Mouse (Mus musculus) myocyte (in vitro differentiated cells): ENCODE results near the gene Setd1a.

Source experiments
- MAX ChIP-seq: IDR thresholded peaks from one replicate; pipeline ENCODE4 v1.6.1; 2011; ENCODE audit warnings: low read depth, mild to moderate bottlenecking, control low read depth
- MYOG ChIP-seq, 3 experiments: IDR thresholded peaks; one replicate each; pipeline ENCODE4 v1.6.1; 2011; ENCODE audit warnings: control low read depth in 2 of 3, low read depth in 2 of 3, mild to moderate bottlenecking in 2 of 3; ENCODE audit not compliant: insufficient read length in 2 of 3, control insufficient read depth in 1 of 3, insufficient read depth in 1 of 3
- POLR2A ChIP-seq: IDR thresholded peaks from one replicate; pipeline ENCODE4 v1.6.1; 2011; ENCODE audit warnings: low read depth, mild to moderate bottlenecking, control low read depth, moderate library complexity; ENCODE audit not compliant: insufficient read length
- POLR2AphosphoS2 ChIP-seq: IDR thresholded peaks from one replicate; pipeline ENCODE4 v1.6.1; 2011; ENCODE audit warnings: low read depth, control low read depth; ENCODE audit not compliant: insufficient read length
- REST ChIP-seq: IDR thresholded peaks from one replicate; pipeline ENCODE4 v1.6.1; 2011; ENCODE audit warnings: mild to moderate bottlenecking, control low read depth, moderate library complexity; ENCODE audit not compliant: insufficient read depth, insufficient read length
- USF1 ChIP-seq: IDR thresholded peaks from one replicate; pipeline ENCODE4 v1.6.1; 2011; ENCODE audit warnings: low read depth, mild to moderate bottlenecking, control low read depth, moderate library complexity

- TF ChIP-seq MAX (no peak), POLR2A (no peak), POLR2AphosphoS2 (no peak), MYOG (IDR thresholded peaks at IDR 0.05; ENCODE audit: control insufficient read depth in 1 of 3, insufficient read depth in 1 of 3, insufficient read length in 2 of 3, low read depth in 2 of 3) (no peak), USF1 (no peak), REST (no peak)
Observed at GRCm38 (mm10) chr7:127824176-127824871, 47.9 kb downstream of the Setd1a start, which contains the start of the genes Stx4a and Stx1b.
